In genomic region chr9:68956938-68957573, GRCm38 (mm10) we compare ENCODE assay signal across 7 mouse cellular contexts.
DNase-seq lines count a peak whose midpoint lies in the region; ATAC-seq and TF ChIP-seq lines count a peak whose summit lies in the region.

No protein-coding gene starts in this region.

- no peak for ATAC-seq in liver, embryonic 12.5 days
- no peak for ATAC-seq in limb, embryonic 11.5 days (ENCODE audit: insufficient number of reproducible peaks, low FRiP score, low TSS enrichment, low read depth)

- WGBS in liver, embryonic 12.5 days (ENCODE audit: insufficient replicate concordance): 45% methylated on average over 5 of the region's 5 CpGs
- 31% methylated on average over 5 of the region's 5 CpGs for WGBS in bone marrow, adult 2 months
- WGBS in limb, embryonic 11.5 days: 58% methylated on average over 5 of the region's 5 CpGs

- H3K27me3 ChIP-seq in liver, embryonic 12.5 days (replicated peaks): no peaks in the 10 kb centered on the region
- no peaks in the 10 kb centered on the region for H3K27me3 ChIP-seq in limb, embryonic 11.5 days (ENCODE audit: control insufficient read depth, insufficient read depth, low read length)

- peak; percentile 53 for DNase-seq in liver
- DNase-seq in Muller cell, postnatal 12 days (ENCODE audit: inconsistent ontology term): peak; percentile 26
- DNase-seq in forelimb bud, embryonic 11.5 days (ENCODE audit: low read depth, low spot score): peak; percentile 64
- DNase-seq in limb, embryonic 11.5 days (ENCODE audit: low spot score): peak; percentile 76
- peak; percentile 53 for DNase-seq in right cerebral cortex, postnatal 4 days

- H3K4me1 ChIP-seq in liver, embryonic 12.5 days: no peaks in the 10 kb centered on the region
- H3K4me1 ChIP-seq in bone marrow, adult 2 months (ENCODE audit: control insufficient read depth, insufficient read depth, low read length): no peaks in the 10 kb centered on the region
- no peaks in the 10 kb centered on the region for H3K4me1 ChIP-seq in limb, embryonic 11.5 days (ENCODE audit: control insufficient read depth, insufficient read depth, low read length)

- TF ChIP-seq CTCF in bone marrow, adult 2 months (IDR thresholded peaks at IDR 0.05; ENCODE audit: control insufficient read depth, insufficient read depth, low read length): peak; percentile 42; the same call in 1 of the 2 replicates

- H3K9ac ChIP-seq in liver, embryonic 12.5 days: no peak overlapping the region
- H3K9ac ChIP-seq in limb, embryonic 11.5 days (ENCODE audit: low read length): no peak overlapping the region

- H3K4me3 ChIP-seq in liver, embryonic 12.5 days: no peak overlapping the region
- H3K4me3 ChIP-seq in bone marrow, adult 2 months (replicated peaks; ENCODE audit: control insufficient read depth, low read depth, low read length): no peak overlapping the region
- H3K4me3 ChIP-seq in limb, embryonic 11.5 days (ENCODE audit: low read depth, low read length): no peak overlapping the region

- H3K4me2 ChIP-seq in liver, embryonic 12.5 days: no peak overlapping the region
- H3K4me2 ChIP-seq in limb, embryonic 11.5 days (ENCODE audit: low read depth, severe bottlenecking): no peak overlapping the region

- no peak for TF ChIP-seq POLR2A in bone marrow, adult 2 months (IDR thresholded peaks at IDR 0.05; ENCODE audit: borderline replicate concordance, control insufficient read depth, low read depth, low read length)

- no peaks in the 10 kb centered on the region for H3K36me3 ChIP-seq in liver, embryonic 12.5 days
- H3K36me3 ChIP-seq in limb, embryonic 11.5 days (ENCODE audit: control insufficient read depth, insufficient read depth, low read length): no peaks in the 10 kb centered on the region

- H3K27ac ChIP-seq in liver, embryonic 12.5 days: no peak overlapping the region
- no peak overlapping the region for H3K27ac ChIP-seq in bone marrow, adult 2 months (ENCODE audit: control insufficient read depth, insufficient read depth, low read depth, low read length, poor library complexity)
- no peak overlapping the region for H3K27ac ChIP-seq in limb, embryonic 11.5 days (replicated peaks; ENCODE audit: low read depth, low read length)

- no peaks in the 10 kb centered on the region for H3K9me3 ChIP-seq in liver, embryonic 12.5 days (replicated peaks)
- no peaks in the 10 kb centered on the region for H3K9me3 ChIP-seq in limb, embryonic 11.5 days (ENCODE audit: control insufficient read depth, low read length)

Comparison
In these comparisons a context has a peak if more than half of its experiments do, and no peak if none do; other contexts are left out.
1. DNase-seq: peak in every context shown above with its lines; median percentile 76 in limb, embryonic 11.5 days; 64 in forelimb bud, embryonic 11.5 days; 53 in liver; 53 in right cerebral cortex, postnatal 4 days; 26 in Muller cell, postnatal 12 days.